Mouse (Mus musculus) adrenal gland, postnatal 25 days (tissue): ENCODE data around the gene Mtus2. TPM values are rescaled to one million over a fixed set of nuclear protein-coding genes. Genes with fewer than 3 reads are reported as not detected.

Experiments
- DNase-seq: peaks from one replicate; pipeline ENCODE4 v3.0.0; 2021; ENCODE audit warnings: mixed read lengths
- total RNA-seq: library from RNA; stranded (reverse); gene quantifications from 2 replicates; pipeline ENCODE4 v1.2.3, GENCODE M21; 2021

The Mtus2 gene
- total RNA-seq, 1 experiment from 2014 or later, result 4.7 TPM

GRCm38 (mm10) chr5:147958552-147958951 lies 1.4 kb downstream of the Mtus2 start:
- DNase-seq, result no peak

GRCm38 (mm10) chr5:147959088-147959487 lies 2.0 kb downstream of the Mtus2 start:
- DNase-seq, result no peak

- DNase-seq, result no peak
Observed at GRCm38 (mm10) chr5:147960793-147961192, 3.7 kb downstream of the Mtus2 start.

GRCm38 (mm10) chr5:147963820-147964580 lies 6.9 kb downstream of the Mtus2 start:
- DNase-seq, result no peak

GRCm38 (mm10) chr5:147964776-147965175 lies 7.7 kb downstream of the Mtus2 start:
- DNase-seq, result no peak

GRCm38 (mm10) chr5:147966646-147967045 lies 9.5 kb downstream of the Mtus2 start:
- DNase-seq, result no peak

- DNase-seq, result no peak
Observed at GRCm38 (mm10) chr5:147969566-147969965, 12.4 kb downstream of the Mtus2 start.

GRCm38 (mm10) chr5:147976001-147976400 lies 18.9 kb downstream of the Mtus2 start:
- DNase-seq, result no peak

DNA sequence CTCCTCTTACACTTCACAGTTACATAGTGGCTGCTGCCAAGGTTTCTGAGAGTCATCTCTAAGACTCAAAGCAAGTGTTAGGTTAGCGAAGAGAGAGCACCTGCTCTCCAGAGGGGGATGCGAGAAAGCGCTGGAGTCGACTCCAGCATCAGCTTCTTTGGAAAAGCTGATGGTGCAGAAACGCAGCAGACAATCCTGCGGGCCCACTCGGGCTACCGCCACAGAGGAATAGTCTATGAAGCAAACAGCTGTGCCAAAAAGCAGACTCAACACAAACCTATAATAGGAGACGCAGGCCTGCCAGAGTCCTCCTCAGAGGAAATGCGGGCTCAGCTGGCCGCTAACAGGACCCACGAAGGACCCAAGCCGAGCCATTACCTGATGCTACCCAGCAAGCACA lies 23.5 kb downstream of the Mtus2 start:
- no peak for DNase-seq

GRCm38 (mm10) chr5:147990289-147990688 lies 33.2 kb downstream of the Mtus2 start:
- DNase-seq, result no peak

DNA sequence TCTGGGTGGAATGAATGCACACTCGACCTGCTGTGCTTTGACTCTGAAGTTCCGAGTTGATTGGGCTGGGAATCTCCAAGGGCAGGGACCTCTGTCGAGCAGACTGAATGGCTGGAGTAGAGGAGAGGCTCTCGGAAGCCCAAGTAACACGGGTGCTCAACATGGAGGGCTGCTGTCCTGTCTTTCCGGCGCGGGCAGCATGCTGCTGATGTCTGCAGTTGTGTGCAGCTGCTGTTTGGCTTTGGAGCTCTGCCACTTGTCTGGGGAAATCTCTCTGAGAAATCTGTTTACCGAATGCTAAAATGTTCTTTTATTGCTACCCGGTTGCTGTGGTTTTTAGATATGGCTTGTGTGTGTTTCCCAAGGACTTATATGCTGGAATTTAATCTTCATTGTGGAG lies 33.7 kb downstream of the Mtus2 start:
- no peak for DNase-seq

GRCm38 (mm10) chr5:147992581-147993378 lies 35.7 kb downstream of the Mtus2 start:
- DNase-seq, result peak; percentile 86

GRCm38 (mm10) chr5:148005263-148005662 lies 48.1 kb downstream of the Mtus2 start:
- no peak for DNase-seq

- no peak for DNase-seq
Observed at GRCm38 (mm10) chr5:148012156-148012555, 55.0 kb downstream of the Mtus2 start.

- DNase-seq, result no peak
Observed at GRCm38 (mm10) chr5:148014133-148014854, 57.2 kb downstream of the Mtus2 start.

DNA sequence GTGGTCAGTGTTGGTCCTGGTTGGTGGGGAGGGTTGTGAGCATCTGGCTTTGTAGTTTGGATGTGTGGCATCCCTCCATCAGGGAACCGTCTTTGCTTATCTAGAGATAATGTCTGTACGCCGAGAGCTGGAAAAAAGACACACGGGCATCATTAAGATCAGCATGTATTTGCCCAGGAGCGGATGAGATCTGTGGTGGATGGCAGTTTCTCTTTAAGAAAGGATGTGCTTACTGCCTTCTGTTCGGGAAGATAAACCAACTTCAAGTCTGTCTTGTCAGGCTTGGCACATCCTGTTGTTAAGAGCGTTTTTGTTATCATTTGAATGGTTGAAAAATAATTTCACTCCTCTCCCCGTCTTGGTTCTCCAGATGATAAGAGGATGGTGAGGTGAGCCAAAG lies 58.3 kb downstream of the Mtus2 start:
- DNase-seq, result no peak

- DNase-seq, result no peak
Observed at GRCm38 (mm10) chr5:148017371-148017770, 60.3 kb downstream of the Mtus2 start.

DNA sequence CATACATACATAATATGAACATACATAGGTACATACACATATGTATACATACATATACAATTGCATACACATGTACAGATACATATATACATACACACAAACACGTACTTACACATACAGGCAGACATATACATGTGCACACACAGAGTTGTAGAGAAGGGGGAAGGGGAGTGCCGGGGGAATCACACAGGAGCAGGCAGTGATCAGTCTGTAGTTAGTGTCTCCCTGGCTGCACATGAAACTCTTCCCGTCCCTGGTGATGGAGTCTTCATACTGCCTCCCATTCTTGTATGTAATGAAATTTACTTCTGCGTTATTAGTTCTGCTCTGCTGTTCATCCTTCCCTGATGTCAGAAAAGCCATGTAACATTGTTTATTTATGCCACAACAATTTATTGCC lies 65.7 kb downstream of the Mtus2 start:
- DNase-seq, result no peak

GRCm38 (mm10) chr5:148026401-148027349 lies 69.6 kb downstream of the Mtus2 start:
- no peak for DNase-seq

DNA sequence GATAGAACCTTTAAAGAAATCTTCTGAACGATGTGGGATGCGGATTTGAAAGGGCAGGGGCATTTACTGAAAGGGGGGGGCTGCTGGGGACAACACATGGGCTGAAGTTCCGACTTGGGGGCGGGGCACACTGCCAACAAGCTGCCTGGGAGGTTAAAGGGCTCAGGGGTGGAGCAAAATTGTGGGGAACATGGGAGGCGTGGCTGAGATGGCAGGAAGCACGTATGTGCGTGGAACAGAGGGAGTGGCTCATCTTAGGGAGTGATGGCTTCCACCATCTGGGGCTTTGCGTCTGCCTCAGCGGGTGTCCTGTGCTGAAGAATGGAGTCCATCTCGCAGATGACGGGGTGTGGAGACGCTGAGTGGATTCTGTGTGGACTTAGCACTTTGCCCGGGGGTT lies 70.9 kb downstream of the Mtus2 start:
- DNase-seq, result no peak

DNA sequence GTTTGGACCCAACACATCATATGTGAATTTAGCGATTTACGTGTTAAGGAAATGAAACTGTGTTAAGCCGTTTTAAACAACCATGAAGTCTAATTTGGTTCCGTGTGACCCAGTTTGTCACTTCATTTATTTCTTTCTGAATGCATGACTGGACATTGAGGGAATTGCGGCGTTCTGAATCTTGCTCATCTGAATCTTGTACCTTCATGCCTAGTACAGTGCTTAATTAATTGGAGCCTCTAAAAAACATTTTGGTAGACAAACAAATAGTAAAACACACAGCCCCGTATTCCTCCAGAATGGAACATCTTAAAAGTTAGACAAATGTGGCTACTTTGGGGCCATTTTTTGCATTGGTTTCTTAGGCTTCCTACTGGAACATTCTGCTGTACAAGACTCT lies 84.5 kb downstream of the Mtus2 start:
- no peak for DNase-seq

GRCm38 (mm10) chr5:148048200-148048599 lies 91.1 kb downstream of the Mtus2 start:
- DNase-seq, result no peak
